Mouse (Mus musculus) layer of hippocampus, postnatal 36 days (tissue): Measurements from ENCODE around the gene Fbxo4. TPM values are rescaled to one million over a fixed set of nuclear protein-coding genes. Genes with fewer than 3 reads are reported as not detected.

Experiments
- DNase-seq, 2 experiments: peaks; one replicate each; pipeline ENCODE4 v3.0.0; 2022
- total RNA-seq, 2 experiments: library from RNA; stranded (reverse); gene quantifications; 2 replicates each; pipeline ENCODE4 v1.2.3; 2021

Gene Fbxo4
- 1 to 10 TPM; 8.3 to 8.8 TPM for total RNA-seq

- peak; percentile 78 to 79 for DNase-seq
Measured at GRCm38 (mm10) chr15:3979061-3979848, at the start of gene Fbxo4. Gene Fbxo4 (minus strand): TSS chr15:3979573.

DNA sequence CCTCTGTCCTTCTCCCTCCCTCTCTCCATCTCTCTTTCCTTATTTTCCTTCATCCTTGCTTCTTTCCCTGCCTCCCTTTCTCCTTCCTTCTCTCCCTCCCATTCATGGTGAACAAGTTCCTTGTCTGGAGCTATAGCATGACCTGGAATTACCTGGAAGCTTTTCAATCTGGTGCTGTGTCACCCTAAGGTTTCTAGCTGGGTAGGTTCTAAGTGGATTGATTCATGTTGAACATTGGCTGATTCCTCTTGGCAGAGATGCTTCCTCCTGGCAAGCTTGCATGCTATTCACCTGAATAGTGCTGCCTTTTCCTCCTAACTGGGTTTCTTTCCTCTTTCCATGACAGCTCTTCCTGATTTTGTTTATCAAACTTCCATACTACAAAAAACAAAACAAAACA lies 49.6 kb upstream of the Fbxo4 start:
- DNase-seq = no peak

- DNase-seq = no peak
Measured at GRCm38 (mm10) chr15:4028411-4028700, 49.0 kb upstream of the Fbxo4 start.

DNA sequence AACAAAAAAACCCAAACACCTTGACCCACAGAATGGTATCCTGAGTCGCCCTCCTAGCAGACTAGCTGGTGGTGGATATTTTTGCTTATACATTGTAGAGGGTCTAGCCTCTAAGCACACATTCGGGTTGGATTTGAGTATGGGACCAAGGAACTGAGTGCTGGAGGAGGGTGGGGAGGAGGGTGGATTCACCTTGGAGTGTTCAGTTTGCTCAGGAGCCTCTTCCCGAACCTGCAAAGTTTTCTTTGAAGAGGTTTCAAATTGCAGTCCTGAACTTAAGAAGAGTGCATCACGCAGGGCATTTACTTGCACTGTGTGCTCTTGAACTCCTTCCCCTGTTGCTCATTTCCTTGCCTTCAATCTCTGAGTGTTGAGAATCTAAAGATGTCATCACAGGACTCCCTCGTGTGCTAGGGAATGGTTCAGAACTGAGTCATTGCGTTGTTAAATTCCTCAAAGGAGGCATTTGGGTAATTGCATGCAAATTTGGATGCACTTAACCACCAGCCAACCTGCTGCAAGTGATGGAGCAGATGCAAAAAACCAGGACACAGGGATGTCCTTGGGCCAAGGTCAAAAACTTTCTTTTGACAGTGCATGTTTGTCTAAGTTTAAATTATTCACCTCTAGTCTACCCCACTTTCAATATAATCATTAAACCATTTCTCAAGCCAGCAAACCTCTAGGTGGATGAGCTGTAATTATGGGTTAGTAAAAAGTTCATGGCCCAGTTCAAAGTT lies 48.5 kb upstream of the Fbxo4 start:
- DNase-seq = no peak

DNA sequence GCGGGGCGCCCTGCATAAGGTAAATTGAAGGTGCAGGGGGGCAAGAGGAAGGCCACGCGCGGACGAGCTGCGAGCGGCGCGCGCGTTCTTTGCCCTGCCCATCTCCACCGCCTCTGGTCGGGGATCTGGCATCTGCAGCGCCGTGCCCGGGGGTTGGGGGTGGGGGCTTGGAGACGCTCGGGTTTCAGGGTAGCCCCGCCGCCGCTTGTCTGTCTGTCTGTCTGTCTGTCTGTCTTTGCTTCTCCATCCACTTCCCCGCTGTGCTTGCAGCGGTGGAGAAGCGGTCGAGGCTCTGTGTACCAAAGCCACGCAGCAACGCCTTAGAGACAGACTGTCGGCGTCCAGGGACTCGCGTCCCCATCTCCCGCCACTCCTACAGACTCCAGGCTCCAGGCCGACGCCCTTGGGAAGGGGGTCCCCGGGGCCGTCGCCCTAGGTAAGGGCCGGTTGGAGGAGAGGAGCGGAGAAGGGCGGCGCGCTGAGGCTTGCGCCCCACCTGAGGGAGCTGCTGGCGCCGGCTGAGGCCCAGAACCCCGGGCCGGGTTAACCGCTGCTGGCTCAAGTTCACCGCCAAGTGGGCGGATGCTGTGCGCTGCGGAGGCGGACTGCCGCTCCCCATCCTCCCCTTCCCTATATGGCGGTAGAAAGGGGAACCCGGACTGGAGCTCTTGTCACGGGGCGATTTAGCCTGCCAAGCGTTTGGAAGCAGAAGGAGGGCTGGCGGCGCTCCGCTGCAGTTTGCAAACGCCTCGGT lies 47.6 kb upstream of the Fbxo4 start:
- peak; percentile 86 to 87 for DNase-seq

DNA sequence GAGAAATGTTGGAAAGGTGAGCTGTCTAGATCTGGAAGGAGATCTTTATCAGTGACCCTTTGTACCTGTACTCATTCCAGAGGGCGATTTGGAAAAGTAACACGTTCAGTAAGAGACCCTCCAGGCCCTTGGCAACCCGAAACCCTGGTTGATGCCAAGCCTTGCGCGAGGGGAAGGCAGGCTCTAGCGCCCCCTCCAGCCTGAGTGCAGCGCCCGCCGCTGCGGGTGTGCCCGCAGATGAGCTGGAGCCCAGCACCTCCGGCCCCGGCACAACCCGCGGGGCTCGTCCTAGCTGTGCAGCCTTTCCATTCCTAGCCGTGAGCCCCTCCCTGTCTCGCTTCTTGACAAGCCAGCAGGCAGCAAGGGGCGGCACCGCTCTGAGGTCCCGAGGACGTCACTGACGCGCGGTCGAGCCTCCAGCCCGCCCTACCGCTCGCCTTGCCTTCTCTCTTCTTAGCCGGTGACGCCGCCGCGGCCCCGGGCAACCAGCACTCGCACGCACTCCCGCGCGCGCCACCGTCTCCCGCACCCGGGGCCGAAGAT lies 46.9 kb upstream of the Fbxo4 start, which contains the start of gene Oxct1:
Gene Oxct1, plus strand, starts transcription at position 153 of the 543 bp plus-strand sequence.
- DNase-seq = peak; percentile 90 to 95

GRCm38 (mm10) chr15:4025508-4025904 lies 46.1 kb upstream of the Fbxo4 start:
- DNase-seq = no peak

- DNase-seq = no peak
Measured at GRCm38 (mm10) chr15:4024726-4025507, 45.5 kb upstream of the Fbxo4 start.

GRCm38 (mm10) chr15:4023747-4024146 lies 44.4 kb upstream of the Fbxo4 start:
- DNase-seq = no peak

DNA sequence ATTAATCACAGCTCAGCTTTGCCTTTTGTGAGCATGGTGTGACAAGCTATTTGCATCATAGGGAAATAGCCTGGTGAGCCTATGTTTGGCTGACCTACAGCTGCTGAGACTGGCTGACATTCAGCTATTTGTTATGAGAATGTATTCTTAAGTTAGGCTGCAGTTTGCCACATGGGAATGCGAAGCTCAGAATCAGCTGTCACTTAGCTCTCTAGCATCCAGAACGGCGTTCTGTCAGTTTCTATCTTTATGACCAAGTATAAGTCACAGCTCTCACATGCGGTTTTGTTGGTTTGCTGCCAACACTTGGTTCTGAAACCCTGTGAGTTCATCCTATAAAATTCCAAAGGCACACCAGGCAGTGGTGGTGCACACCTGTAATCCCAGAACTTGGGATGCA lies 41.3 kb upstream of the Fbxo4 start:
- no peak for DNase-seq

DNA sequence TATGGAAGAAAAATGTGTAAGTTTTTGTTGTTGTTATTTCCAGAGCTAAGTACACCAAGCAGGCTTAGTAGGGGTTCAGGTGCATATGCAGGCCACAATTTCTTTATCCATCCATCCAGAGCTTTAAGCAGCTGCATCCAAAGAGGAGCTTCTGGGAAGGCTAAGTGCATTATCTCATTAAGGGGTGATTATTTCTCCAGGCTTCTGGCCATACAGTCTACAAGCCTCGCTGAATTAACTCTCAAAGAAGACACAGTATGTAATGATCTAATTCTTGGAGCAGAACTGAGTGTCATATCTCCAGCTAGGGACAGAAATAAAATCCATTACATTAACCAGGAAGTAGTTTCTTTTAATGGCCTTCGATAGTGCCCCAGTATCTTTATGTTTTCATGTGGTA lies 34.5 kb upstream of the Fbxo4 start:
- DNase-seq = no peak

DNA sequence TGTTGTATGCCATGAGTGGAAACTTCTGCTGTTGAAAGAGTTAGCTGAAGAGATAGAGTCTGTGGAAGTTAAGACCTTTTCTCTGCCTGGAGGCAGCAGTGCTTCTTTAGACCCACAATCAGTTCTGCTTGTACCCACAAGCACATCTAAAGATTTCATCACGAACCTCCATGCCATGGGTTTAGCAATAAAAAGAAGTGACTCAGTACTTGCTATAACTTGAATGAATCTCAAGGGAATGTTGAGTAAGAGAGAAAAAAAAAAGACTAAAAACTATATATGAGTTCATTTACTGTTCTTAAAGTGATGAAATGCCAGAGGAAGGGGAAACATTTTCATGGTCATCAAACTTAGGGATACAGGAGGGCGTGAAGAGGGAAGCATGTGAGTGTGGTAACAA lies 21.2 kb upstream of the Fbxo4 start:
- no peak for DNase-seq

- DNase-seq = no peak
Measured at GRCm38 (mm10) chr15:3999144-3999543, 19.8 kb upstream of the Fbxo4 start.

GRCm38 (mm10) chr15:3996267-3997010 lies 17.1 kb upstream of the Fbxo4 start:
- no peak for DNase-seq

GRCm38 (mm10) chr15:3995448-3996266 lies 16.3 kb upstream of the Fbxo4 start, which contains the start of gene AW549877:
Gene AW549877 (minus strand): TSS chr15:3995744.
- peak; percentile 96 to 98 for DNase-seq

GRCm38 (mm10) chr15:3994852-3995447 lies 15.6 kb upstream of the Fbxo4 start:
- DNase-seq = no peak

DNA sequence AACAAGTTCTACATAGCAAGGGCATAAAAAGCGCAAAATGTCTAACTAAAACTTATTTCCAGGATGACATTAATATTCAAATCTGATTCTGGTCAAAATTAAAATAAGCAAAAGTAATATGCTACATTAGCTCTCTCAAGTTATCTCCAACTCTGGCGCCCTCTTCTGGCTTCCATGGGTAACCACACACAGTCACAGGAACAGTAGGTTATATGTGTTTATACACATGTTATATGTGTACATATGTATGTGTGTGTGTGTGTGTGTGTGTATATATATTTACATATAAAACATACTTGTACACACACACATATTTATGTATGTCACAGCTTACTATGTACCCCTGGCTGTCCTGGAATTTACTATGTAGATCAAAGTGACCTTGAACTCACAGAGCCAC lies 8.6 kb upstream of the Fbxo4 start:
- no peak for DNase-seq

DNA sequence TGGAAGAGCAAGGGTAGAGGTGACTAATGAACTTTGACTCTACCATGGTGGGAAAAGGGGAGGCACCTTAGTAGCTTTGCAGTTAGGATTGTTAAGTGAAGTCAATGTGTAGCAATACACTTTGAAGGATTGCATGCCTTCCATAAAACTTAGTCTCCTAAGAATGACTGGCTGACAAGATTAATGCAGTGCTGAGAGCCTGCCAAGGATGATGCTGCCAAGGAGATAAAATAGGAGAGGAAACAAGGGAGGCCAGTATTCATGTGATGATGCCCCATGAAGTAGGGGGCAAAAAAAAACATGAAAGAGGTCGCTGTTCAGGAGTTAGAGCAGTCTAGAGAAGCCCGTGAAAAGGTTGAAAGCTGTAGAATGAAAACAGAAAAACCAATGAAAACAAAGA lies 5.5 kb upstream of the Fbxo4 start:
- DNase-seq = no peak

DNA sequence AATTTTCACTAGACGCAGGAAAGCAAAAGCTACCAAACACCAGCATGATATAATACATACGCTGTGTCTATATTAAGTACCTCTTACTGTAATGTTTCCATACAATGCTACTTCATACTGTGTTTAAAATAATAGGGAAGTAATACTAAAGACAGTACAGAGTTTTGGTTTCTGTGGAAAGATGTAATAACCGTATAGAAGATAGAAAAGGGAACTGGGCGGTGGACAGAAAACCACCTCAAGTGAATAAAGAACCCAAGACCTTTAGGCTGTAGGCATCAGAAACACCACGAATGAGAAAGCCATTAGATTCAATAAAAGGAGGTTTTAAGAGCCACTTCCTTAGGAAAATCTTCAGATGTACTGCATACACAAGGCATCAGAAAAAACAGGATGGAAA lies 3.4 kb upstream of the Fbxo4 start:
- DNase-seq = no peak

GRCm38 (mm10) chr15:3979871-3980270 lies 498 bp upstream of the Fbxo4 start:
- DNase-seq = no peak
